Mouse (Mus musculus) cerebellum, adult 11 months (tissue): ENCODE measurements around the gene Astn1.

Experiments used
- DNase-seq: peaks from one replicate; pipeline ENCODE4 v3.0.0; 2022

Gene Astn1

GRCm38 (mm10) chr1:158421451-158421850, 59.4 kb downstream of the Astn1 start:
- DNase-seq: peak; percentile 46

DNA sequence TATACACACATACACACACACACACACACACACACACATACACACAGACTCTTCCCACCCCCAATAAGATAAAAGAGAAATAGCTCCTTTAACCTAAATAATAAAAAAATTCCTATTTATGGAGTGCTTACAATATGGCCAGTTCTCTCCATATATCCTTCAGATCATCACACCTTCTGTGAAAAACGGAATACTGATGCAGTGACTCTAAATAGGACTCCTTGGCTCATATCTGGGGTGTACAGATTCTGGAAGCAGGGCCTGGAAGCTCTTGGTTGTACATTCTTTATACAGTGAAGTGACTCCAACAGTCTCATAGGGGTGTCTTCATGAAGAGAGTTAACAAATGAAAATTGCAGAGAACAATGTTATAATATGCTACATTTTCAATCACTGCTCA, 60.7 kb downstream of the Astn1 start:
- DNase-seq: no peak

DNA sequence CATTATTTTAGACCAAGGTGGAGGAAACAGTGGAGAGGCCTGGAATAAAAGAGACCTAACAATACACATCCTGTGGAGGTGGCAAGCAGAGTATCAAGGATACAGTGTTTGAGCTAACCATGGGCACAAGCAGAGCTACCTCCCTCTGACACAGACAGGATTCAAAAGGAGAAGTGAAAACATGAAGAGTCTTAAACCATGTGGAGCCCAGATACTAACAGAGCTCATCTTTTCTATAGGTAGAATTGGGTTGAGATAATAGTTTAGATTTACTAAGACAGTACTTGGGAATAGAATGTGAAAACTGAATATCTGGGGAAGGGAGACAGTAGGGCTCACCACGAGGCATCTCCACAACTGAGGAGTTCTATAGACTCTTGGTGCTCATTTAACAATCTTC, 84.0 kb downstream of the Astn1 start:
- no peak for DNase-seq

GRCm38 (mm10) chr1:158447956-158448355, 85.9 kb downstream of the Astn1 start:
- no peak for DNase-seq

DNA sequence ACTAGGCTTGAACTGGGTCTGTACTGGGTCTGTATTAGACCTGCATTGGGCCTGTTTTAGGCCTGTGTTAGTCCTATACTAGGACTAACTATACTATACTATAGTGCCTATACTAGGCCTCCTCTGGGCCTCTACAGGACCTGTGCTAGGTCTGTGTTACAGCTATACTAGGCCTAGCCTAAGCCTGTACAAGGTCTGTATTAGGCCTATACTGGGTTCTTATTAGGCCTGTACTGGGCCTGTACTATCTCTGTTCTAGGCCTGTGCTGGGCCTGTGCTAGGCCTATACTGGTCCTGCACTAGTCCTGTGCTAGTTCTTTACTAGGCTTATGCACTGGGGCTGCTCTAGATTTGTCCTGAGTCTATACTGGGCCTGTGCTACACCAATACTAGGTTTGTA, 90.6 kb downstream of the Astn1 start:
- DNase-seq: no peak

DNA sequence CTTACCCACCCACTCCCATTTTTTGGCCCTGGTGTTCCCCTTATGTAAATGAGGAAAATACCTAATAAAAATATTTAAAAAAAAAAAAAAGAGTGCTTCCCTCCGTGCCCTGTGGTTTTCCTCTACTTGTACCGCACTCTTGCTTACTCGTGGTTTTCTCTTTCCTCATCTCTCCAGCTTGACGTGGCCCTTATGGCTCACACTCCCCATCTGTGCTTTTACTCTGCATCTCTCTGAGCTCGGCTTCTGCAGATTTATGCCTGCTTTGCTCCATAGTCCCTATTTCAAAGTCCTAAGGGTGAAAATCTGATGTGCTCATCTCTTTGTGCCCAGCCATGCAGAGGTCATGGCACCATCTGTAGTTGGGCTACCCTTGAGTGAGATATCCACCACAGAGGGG, 91.5 kb downstream of the Astn1 start:
- DNase-seq: no peak

- no peak for DNase-seq
Observed at GRCm38 (mm10) chr1:158463975-158464374, 101.9 kb downstream of the Astn1 start.

DNA sequence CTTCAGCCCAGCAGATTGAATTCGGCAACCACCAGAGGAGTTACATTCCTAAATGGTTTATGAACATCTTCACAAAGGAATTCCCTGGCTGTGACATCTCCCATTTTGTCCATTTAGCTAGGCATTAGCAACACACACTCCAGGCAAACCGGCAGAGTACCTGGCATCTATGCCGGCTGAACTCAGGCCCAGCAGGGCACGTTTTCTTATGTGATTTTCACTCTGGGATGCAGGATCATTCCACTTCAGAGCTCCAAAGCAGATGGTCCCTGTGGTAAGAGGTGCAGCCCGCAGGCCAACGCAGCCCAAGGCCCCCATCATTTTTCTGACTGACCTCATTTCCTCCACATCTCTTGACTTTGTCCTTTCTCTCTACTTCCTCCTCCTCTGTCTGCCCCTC, 103.2 kb downstream of the Astn1 start:
- DNase-seq: no peak

- DNase-seq: no peak
Observed at GRCm38 (mm10) chr1:158477841-158478240, 115.8 kb downstream of the Astn1 start.

DNA sequence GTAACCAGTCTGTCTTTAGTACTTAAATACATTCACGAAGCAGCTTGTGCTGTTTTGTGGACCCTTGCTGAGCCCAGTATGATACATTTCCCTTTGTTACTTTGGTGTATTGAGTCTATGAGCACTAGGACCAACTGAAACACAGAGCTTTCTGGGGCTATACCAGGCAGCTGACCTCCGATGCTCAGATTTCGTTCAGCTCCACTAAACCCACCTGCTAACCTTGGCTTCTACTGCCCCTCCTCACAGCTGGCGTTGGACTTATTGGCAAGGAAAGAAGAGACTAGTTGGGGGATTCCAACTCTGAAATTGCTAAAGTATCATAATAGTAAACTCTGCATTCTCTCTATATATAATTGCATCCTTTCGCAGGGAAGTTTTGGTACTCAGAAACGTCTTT, 118.2 kb downstream of the Astn1 start:
- DNase-seq: no peak

GRCm38 (mm10) chr1:158483733-158484132, 121.7 kb downstream of the Astn1 start:
- DNase-seq: no peak

- DNase-seq: no peak
Observed at GRCm38 (mm10) chr1:158489521-158490021, 127.5 kb downstream of the Astn1 start.

GRCm38 (mm10) chr1:158490175-158490574, 128.1 kb downstream of the Astn1 start:
- no peak for DNase-seq

- no peak for DNase-seq
Observed at GRCm38 (mm10) chr1:158493289-158493688, 131.2 kb downstream of the Astn1 start.

- no peak for DNase-seq
Observed at GRCm38 (mm10) chr1:158500140-158500539, 138.1 kb downstream of the Astn1 start.

DNA sequence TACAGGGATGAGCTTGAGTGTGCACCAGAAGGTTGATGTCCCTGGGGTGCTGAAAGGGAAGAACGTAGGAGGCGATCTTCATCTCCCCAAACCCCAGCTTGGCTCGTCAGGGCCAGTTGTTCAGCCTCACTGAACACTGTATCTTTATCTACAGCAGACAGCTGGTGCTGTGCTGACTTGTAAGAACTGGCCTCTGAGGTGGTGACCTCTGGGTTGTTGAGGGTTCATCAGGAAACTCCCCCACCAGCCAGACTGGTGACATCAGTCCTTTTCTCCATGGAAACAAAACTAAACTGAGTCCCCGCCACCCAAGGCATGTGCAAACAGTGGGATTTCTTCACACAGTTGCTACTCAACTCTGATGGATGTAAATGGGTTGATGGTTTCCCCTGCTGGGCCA, 138.9 kb downstream of the Astn1 start:
- DNase-seq: no peak

DNA sequence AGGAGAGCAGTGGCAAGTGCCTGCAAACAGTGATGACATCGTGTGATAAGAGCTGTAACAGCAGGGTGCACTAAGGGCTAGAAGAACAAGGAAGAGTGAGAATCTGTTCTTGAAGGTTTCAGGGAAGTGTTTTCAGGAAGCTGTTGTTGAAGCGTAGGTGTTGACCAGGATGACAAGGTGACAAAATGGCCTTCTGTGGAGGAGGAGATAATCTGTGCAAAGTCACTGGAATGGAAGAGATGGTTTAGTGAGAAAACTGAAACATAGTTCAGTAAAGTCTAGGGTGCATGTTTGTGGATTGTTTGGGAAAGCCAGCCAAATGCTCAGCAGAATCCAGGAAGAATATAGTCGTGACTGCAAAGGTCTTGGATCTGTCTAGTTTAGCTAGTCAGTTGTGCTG, 145.5 kb downstream of the Astn1 start:
- DNase-seq: no peak

DNA sequence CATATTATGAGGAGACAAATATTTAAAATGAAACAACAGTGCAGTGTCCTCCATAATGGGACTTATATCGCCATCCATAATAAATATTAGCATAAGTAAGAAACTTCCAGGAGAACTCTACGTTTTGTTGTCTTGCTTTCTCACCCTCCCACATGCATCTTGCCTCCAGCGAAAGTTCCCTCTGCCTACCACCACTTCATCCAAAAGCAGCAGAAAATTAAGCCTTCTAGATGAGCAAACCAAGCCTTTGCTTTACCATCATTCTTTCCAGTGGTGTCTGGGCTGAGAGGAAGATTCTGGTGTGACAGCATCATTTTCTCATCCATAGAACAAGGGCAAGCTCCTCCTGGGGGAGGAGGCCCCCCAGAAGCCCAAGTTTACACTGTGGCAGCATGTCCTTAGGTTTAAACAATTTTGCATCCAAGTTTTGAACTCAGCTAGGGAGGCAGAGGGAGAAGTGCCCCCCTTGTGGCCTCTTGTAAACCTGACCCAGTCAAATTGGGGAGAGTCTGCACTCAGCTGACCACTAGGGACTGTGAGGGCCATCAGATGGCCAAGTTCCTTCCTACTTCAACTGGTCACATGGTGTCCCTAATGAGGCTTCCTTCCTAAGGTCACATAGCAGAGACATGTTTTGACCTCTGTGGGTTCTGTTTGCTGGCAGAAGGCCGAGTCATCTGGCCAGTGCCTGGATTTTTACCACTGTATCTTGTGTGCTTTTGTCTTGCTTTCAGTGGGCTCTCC, 147.2 kb downstream of the Astn1 start:
- no peak for DNase-seq

DNA sequence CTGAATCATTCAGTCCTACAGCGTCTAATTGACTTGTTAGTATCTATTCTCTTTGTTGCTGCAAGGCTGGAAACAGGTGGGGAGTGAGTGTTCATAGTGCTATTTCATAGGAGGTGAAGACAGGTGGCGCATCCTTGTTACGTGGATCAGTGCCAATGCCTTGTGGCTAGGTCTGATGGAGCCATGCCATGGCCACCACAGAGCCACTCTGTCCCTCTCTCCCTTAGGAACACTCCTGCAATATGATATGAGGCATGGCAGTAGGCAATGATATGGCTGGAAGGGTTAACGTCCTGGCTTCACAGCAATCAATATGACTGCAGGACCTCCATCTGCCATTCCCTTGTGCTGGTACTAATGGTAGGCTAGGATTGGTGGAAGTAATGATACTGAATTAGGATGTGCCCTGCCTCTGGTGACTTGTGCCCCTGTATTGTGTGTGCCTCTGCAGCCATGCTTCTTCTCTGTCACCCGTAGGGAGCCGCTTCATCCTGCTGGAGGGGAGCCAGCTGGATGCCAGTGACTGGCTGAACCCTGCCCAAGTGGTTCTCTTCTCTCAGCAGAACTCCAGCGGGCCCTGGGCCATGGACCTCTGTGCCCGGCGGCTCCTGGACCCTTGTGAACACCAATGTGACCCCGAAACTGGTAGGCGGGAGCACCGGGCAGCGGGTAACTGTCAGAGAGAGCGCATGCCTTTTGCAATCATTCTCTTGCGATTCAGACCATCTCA, 148.6 kb downstream of the Astn1 start:
- DNase-seq: peak; percentile 83

- DNase-seq: no peak
Observed at GRCm38 (mm10) chr1:158512089-158512488, 150.0 kb downstream of the Astn1 start.

DNA sequence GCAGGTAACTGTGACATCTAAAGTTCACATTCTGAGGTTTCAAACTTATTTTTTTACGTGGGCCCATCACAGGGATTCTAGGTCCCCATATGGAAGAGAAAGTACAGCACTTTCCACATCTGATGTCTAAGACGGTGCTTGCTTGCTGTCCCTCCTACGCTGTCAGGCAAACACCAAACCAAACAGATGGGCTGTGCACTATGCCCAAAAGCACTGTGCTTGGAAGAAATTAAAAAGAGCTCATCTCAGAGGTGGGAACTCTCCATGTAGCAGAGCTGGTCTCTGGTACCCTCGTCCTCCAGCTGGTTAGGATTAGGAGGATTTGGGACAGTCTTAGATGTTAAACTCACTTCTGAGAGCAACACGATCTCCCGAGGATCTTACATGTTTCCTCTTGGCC, 150.6 kb downstream of the Astn1 start:
- no peak for DNase-seq

DNA sequence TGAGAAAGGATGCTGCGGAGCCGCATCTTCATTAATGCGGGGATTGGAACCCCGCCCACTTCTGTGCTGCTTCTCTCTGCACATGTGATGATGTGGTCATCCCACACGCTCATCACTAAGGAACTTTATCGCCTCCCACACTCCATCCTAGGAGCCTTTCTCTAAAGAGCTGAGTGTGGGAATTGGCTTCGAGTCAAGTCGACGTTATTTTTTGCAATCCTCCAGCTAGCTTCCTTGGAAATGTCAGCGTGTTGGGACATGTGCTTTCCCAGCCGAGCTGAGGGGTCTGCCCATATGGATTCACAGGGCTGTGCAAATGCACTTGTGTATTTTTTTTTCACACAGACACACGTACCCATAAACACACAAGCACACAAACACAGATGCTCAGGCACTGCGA, 151.5 kb downstream of the Astn1 start:
- DNase-seq: no peak

- no peak for DNase-seq
Observed at GRCm38 (mm10) chr1:158516558-158516957, 154.5 kb downstream of the Astn1 start.

DNA sequence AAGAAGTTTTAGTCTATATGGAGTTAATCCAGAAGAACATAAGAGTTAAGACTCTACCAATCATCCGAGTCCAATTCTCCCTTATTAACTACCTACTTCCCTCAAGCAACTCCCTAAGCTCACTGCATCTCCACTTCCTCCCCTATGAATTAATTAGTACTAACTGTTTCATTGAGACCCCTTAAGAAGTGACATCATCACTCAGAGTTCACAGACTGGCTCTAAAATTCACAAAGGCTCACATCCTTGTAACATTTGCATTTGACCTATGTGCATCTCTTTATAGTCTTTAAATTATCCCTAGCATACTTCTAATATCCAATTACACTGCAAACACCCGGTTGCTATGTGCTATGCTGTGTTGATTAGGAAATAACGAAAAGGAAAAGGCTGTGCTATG, 174.1 kb downstream of the Astn1 start:
- no peak for DNase-seq
